8 mouse cellular contexts compared by ENCODE assay signal in genomic region chr5:142880806-142881516, GRCm38 (mm10). TPM values are rescaled to one million over a fixed set of nuclear protein-coding genes. Genes with fewer than 3 reads are reported as not detected.
DNase-seq lines count a peak whose midpoint lies in the region; ATAC-seq and TF ChIP-seq lines count a peak whose summit lies in the region.

No protein-coding gene starts in this region.

- no peak for TF ChIP-seq CTCF in cerebellum, adult 2 months (IDR thresholded peaks at IDR 0.05; ENCODE audit: borderline replicate concordance, insufficient read depth, low read depth, low read length)
- TF ChIP-seq CTCF in liver, postnatal 0 days (IDR thresholded peaks at IDR 0.05; ENCODE audit: low read depth) = no peak

- no peaks in the 10 kb centered on the region for H3K27me3 ChIP-seq in cerebellum, adult 2 months (ENCODE audit: control insufficient read depth, insufficient read depth, low read length)
- H3K27me3 ChIP-seq in embryonic facial prominence, embryonic 10.5 days (replicated peaks; ENCODE audit: low read depth, poor library complexity, severe bottlenecking) = no peaks in the 10 kb centered on the region
- no peaks in the 10 kb centered on the region for H3K27me3 ChIP-seq in hindbrain, embryonic 14.5 days (ENCODE audit: control insufficient read depth, insufficient read depth, low read length)
- H3K27me3 ChIP-seq in liver, postnatal 0 days (ENCODE audit: insufficient read depth, low read length) = no peaks in the 10 kb centered on the region

- WGBS in cerebellum, adult 2 months = 65% methylated on average over 13 of the region's 13 CpGs
- 51% methylated on average over 13 of the region's 13 CpGs for WGBS in embryonic facial prominence, embryonic 10.5 days
- WGBS in hindbrain, embryonic 14.5 days = 18% methylated on average over 13 of the region's 13 CpGs
- WGBS in liver, postnatal 0 days (ENCODE audit: insufficient replicate concordance) = 33% methylated on average over 13 of the region's 13 CpGs

- no peaks in the 10 kb centered on the region for H3K9me3 ChIP-seq in embryonic facial prominence, embryonic 10.5 days
- H3K9me3 ChIP-seq in hindbrain, embryonic 14.5 days (ENCODE audit: control insufficient read depth, low read length) = no peaks in the 10 kb centered on the region
- no peaks in the 10 kb centered on the region for H3K9me3 ChIP-seq in liver, postnatal 0 days (ENCODE audit: low read length)

- no peak for TF ChIP-seq POLR2A in cerebellum, adult 2 months (IDR thresholded peaks at IDR 0.05; ENCODE audit: borderline replicate concordance, insufficient read depth, low read length)

- peaks cover 25% of the 10 kb centered on the region for H3K4me1 ChIP-seq in cerebellum, adult 2 months (ENCODE audit: control insufficient read depth, insufficient read depth, low read length)
- H3K4me1 ChIP-seq in embryonic facial prominence, embryonic 10.5 days = peaks cover 27% of the 10 kb centered on the region
- H3K4me1 ChIP-seq in hindbrain, embryonic 14.5 days (replicated peaks; ENCODE audit: control insufficient read depth, insufficient read depth, low read length) = peaks cover 15% of the 10 kb centered on the region
- peaks cover 4% of the 10 kb centered on the region for H3K4me1 ChIP-seq in liver, postnatal 0 days (ENCODE audit: insufficient read depth)

- 0 out of 2 replicates have a peak overlapping the region, but pooled peaks have one; percentile 9 for H3K4me2 ChIP-seq in hindbrain, embryonic 14.5 days (replicated peaks)
- H3K4me2 ChIP-seq in liver, postnatal 0 days (ENCODE audit: low read depth, low read length) = 0 out of 2 replicates have a peak overlapping the region, but pooled peaks have one; percentile 9

- DNase-seq in cerebellum, adult 2 months = no peak
- DNase-seq in embryonic facial prominence, embryonic 10.5 days (ENCODE audit: low spot score) = no peak
- no peak for DNase-seq in hindbrain, embryonic 14.5 days (ENCODE audit: low spot score)
- no peak for DNase-seq in liver, postnatal 0 days
- DNase-seq in thymus, postnatal 14 days = peak; percentile 47
- DNase-seq in cerebellum, postnatal 14 days = no peak
- DNase-seq in gastrocnemius, adult 8-10 months (ENCODE audit: low spot score in 2 of 2) = no peak

- peak overlapping the region; percentile 22; the same call in 1 of the 2 replicates for H3K27ac ChIP-seq in cerebellum, adult 2 months (ENCODE audit: insufficient read depth, low read length)
- peak overlapping the region; percentile 62 for H3K27ac ChIP-seq in embryonic facial prominence, embryonic 10.5 days (replicated peaks)
- H3K27ac ChIP-seq in hindbrain, embryonic 14.5 days = peak overlapping the region; percentile 40; the same call in 1 of the 2 replicates
- H3K27ac ChIP-seq in liver, postnatal 0 days (ENCODE audit: low read depth) = 0 out of 2 replicates have a peak overlapping the region, but pooled peaks have one; percentile 40

- TF ChIP-seq EP300 in liver, postnatal 0 days (IDR thresholded peaks at IDR 0.05; ENCODE audit: low read depth) = no peak

- H3K9ac ChIP-seq in hindbrain, embryonic 14.5 days = peak overlapping the region; percentile 32
- no peak overlapping the region for H3K9ac ChIP-seq in liver, postnatal 0 days (replicated peaks)

- H3K4me3 ChIP-seq in cerebellum, adult 2 months (replicated peaks; ENCODE audit: insufficient read depth, low read depth, low read length) = no peak overlapping the region
- H3K4me3 ChIP-seq in embryonic facial prominence, embryonic 10.5 days = no peak overlapping the region
- H3K4me3 ChIP-seq in hindbrain, embryonic 14.5 days (replicated peaks; ENCODE audit: low read length) = no peak overlapping the region
- no peak overlapping the region for H3K4me3 ChIP-seq in liver, postnatal 0 days (ENCODE audit: low read depth, low read length)

- peaks cover 92% of the 10 kb centered on the region for H3K36me3 ChIP-seq in embryonic facial prominence, embryonic 10.5 days (replicated peaks)
- peaks cover 29% of the 10 kb centered on the region for H3K36me3 ChIP-seq in hindbrain, embryonic 14.5 days (replicated peaks; ENCODE audit: control insufficient read depth, insufficient read depth)
- H3K36me3 ChIP-seq in liver, postnatal 0 days (replicated peaks; ENCODE audit: insufficient read depth, low read length) = peaks cover 14% of the 10 kb centered on the region

- ATAC-seq in cerebellum, adult (ENCODE audit: insufficient number of reproducible peaks, low FRiP score, low TSS enrichment) = no peak
- ATAC-seq in hindbrain, embryonic 14.5 days (ENCODE audit: low FRiP score) = no peak
- ATAC-seq in liver, postnatal 0 days = no peak

RNA-seq across cellular contexts. Expression of gene Fbxl18, which starts 14.3 kb away (rescaled TPM):
- polyA plus RNA-seq in cerebellum, adult 2 months (2012; rRNA removed) = 22.3 TPM in 2 replicates
- polyA plus RNA-seq in embryonic facial prominence, embryonic 10.5 days (2016; fragmentation: Nextera tagmentation; extraction: Ambion mirVana) = 25.6 and 25.9 TPM in 2 replicates
- polyA plus RNA-seq in hindbrain, embryonic 14.5 days (2014; fragmentation: Nextera tagmentation; extraction: Ambion mirVana) = 26.1 TPM in 2 replicates
- 1.8 and 3.2 TPM in 2 replicates for polyA plus RNA-seq in liver, postnatal 0 days (2015; fragmentation: Nextera tagmentation; extraction: Ambion mirVana)
- total RNA-seq in gastrocnemius, adult 8-10 months (2022) = 1 to 10 TPM; 4.4 to 6.8 (median 5.3) TPM

RNA-seq across cellular contexts. Expression of gene Actb, which starts 25.6 kb away (rescaled TPM):
- 2,136 and 2,149 TPM in 2 replicates for polyA plus RNA-seq in cerebellum, adult 2 months (2012; rRNA removed)
- 15,960 and 16,856 TPM in 2 replicates for polyA plus RNA-seq in embryonic facial prominence, embryonic 10.5 days (2016; fragmentation: Nextera tagmentation; extraction: Ambion mirVana)
- polyA plus RNA-seq in hindbrain, embryonic 14.5 days (2014; fragmentation: Nextera tagmentation; extraction: Ambion mirVana) = 13,534 and 14,549 TPM in 2 replicates
- polyA plus RNA-seq in liver, postnatal 0 days (2015; fragmentation: Nextera tagmentation; extraction: Ambion mirVana) = 6,710 and 7,738 TPM in 2 replicates
- 100 to 1,000 TPM; 301 to 406 (median 351) TPM for total RNA-seq in gastrocnemius, adult 8-10 months (2022)
